In genomic region chr8:26923166-26923565, GRCm38 (mm10) we compare ENCODE assay signal across 21 mouse cellular contexts. TPM values are rescaled to one million over a fixed set of nuclear protein-coding genes. Genes with fewer than 3 reads are reported as not detected.
DNase-seq lines count a peak whose midpoint lies in the region; ATAC-seq and TF ChIP-seq lines count a peak whose summit lies in the region.
"Had no signal": no experiment of that assay in that cellular context is flagged by ENCODE, and none has a peak within 500 bp of the region (broad histone marks: within the 10 kb centered on the region; RNA-seq: fewer than 3 reads in every experiment).

No protein-coding gene starts in this region.

- H3K4me1 ChIP-seq in heart, embryonic 11.5 days (ENCODE audit: control insufficient read depth, insufficient read depth, low read length): 0 out of 2 replicates have a peak, but pooled peaks cover 3% of the 10 kb centered on the region
- H3K4me1 ChIP-seq in heart, embryonic 14.5 days (ENCODE audit: control insufficient read depth in 2 of 2, insufficient read depth in 2 of 2, low read length in 2 of 2): peaks cover 9 to 10% of the 10 kb centered on the region in 2 experiments; a peak in 3 of 4 replicates
- H3K4me1 ChIP-seq in heart, postnatal 0 days (ENCODE audit: control insufficient read depth, insufficient read depth): 0 out of 2 replicates have a peak, but pooled peaks cover 5% of the 10 kb centered on the region
- H3K4me1 ChIP-seq in limb, embryonic 11.5 days (ENCODE audit: control insufficient read depth, insufficient read depth, low read length): no peaks in the 10 kb centered on the region
- H3K4me1 ChIP-seq: embryonic facial prominence, embryonic 15.5 days; forebrain, embryonic 10.5 days; forebrain, embryonic 15.5 days; hindbrain, embryonic 13.5 days had no signal

- no peaks in the 10 kb centered on the region for H3K27me3 ChIP-seq in heart, embryonic 11.5 days (ENCODE audit: control insufficient read depth, insufficient read depth, low read length)
- H3K27me3 ChIP-seq in heart, embryonic 14.5 days (ENCODE audit: control insufficient read depth, insufficient read depth, low read length): no peaks in the 10 kb centered on the region
- no peaks in the 10 kb centered on the region for H3K27me3 ChIP-seq in heart, postnatal 0 days (ENCODE audit: control insufficient read depth, insufficient read depth, low read length)
- 0 out of 2 replicates have a peak, but pooled peaks cover 3% of the 10 kb centered on the region for H3K27me3 ChIP-seq in limb, embryonic 11.5 days (ENCODE audit: control insufficient read depth, insufficient read depth, low read length)
- H3K27me3 ChIP-seq: embryonic facial prominence, embryonic 15.5 days; forebrain, embryonic 15.5 days; hindbrain, embryonic 13.5 days had no signal

- no peak overlapping the region for H3K27ac ChIP-seq in heart, embryonic 11.5 days (ENCODE audit: low read depth, low read length)
- peak overlapping the region; percentile 10 to 53; a peak in 2 of 4 replicates for H3K27ac ChIP-seq in heart, embryonic 14.5 days (replicated peaks in 1 of 2; ENCODE audit: control insufficient read depth in 1 of 2, insufficient read depth in 1 of 2, low read depth in 2 of 2, low read length in 2 of 2)
- H3K27ac ChIP-seq in heart, postnatal 0 days (ENCODE audit: low read depth): no peak overlapping the region
- H3K27ac ChIP-seq in limb, embryonic 11.5 days (replicated peaks; ENCODE audit: low read depth, low read length): no peak overlapping the region
- H3K27ac ChIP-seq in layer of hippocampus, adult 2 months: no peak overlapping the region
- H3K27ac ChIP-seq: embryonic facial prominence, embryonic 15.5 days; forebrain, embryonic 10.5 days; forebrain, embryonic 15.5 days; hindbrain, embryonic 13.5 days; hindbrain, postnatal 0 days had no signal

- no peak overlapping the region for H3K9ac ChIP-seq in heart, embryonic 11.5 days (ENCODE audit: low read depth, low read length)
- no peak overlapping the region for H3K9ac ChIP-seq in heart, embryonic 14.5 days (ENCODE audit: low read length)
- no peak overlapping the region for H3K9ac ChIP-seq in heart, postnatal 0 days (replicated peaks; ENCODE audit: low read depth, low read length)
- no peak overlapping the region for H3K9ac ChIP-seq in limb, embryonic 11.5 days (ENCODE audit: low read length)
- H3K9ac ChIP-seq: embryonic facial prominence, embryonic 15.5 days; forebrain, embryonic 15.5 days; hindbrain, embryonic 13.5 days had no signal

- TF ChIP-seq CTCF in heart, postnatal 0 days (IDR thresholded peaks at IDR 0.05; ENCODE audit: low read depth): no peak
- TF ChIP-seq CTCF in layer of hippocampus, adult 2 months (conservative IDR thresholded peaks at IDR 0.05): no peak

- no peak overlapping the region for H3K4me3 ChIP-seq in heart, embryonic 11.5 days (ENCODE audit: low read depth, low read length)
- H3K4me3 ChIP-seq in heart, embryonic 14.5 days (ENCODE audit: control insufficient read depth in 1 of 2, insufficient read depth in 1 of 2, low read depth in 1 of 2, low read length in 2 of 2): no peak overlapping the region
- no peak overlapping the region for H3K4me3 ChIP-seq in heart, postnatal 0 days (ENCODE audit: low read depth, low read length)
- H3K4me3 ChIP-seq in limb, embryonic 11.5 days (ENCODE audit: low read depth, low read length): no peak overlapping the region
- H3K4me3 ChIP-seq in layer of hippocampus, adult 2 months: no peak overlapping the region
- H3K4me3 ChIP-seq: embryonic facial prominence, embryonic 15.5 days; erythroblast, embryonic 14.5 days; forebrain, embryonic 10.5 days; forebrain, embryonic 15.5 days; hindbrain, embryonic 13.5 days had no signal

- H3K36me3 ChIP-seq in heart, embryonic 11.5 days (ENCODE audit: control insufficient read depth, insufficient read depth, low read length): no peaks in the 10 kb centered on the region
- H3K36me3 ChIP-seq in heart, embryonic 14.5 days (ENCODE audit: control insufficient read depth, insufficient read depth, low read length): no peaks in the 10 kb centered on the region
- no peaks in the 10 kb centered on the region for H3K36me3 ChIP-seq in heart, postnatal 0 days (replicated peaks; ENCODE audit: control insufficient read depth, insufficient read depth, low read length)
- H3K36me3 ChIP-seq in limb, embryonic 11.5 days (ENCODE audit: control insufficient read depth, insufficient read depth, low read length): no peaks in the 10 kb centered on the region
- H3K36me3 ChIP-seq: embryonic facial prominence, embryonic 15.5 days; forebrain, embryonic 10.5 days; forebrain, embryonic 15.5 days; hindbrain, embryonic 13.5 days had no signal

- WGBS in heart, embryonic 11.5 days (ENCODE audit: insufficient replicate concordance): 27% methylated on average over 8 of the region's 8 CpGs
- WGBS in heart, embryonic 14.5 days: 18% methylated on average over 8 of the region's 8 CpGs
- 27% methylated on average over 8 of the region's 8 CpGs for WGBS in heart, postnatal 0 days
- 49% methylated on average over 8 of the region's 8 CpGs for WGBS in limb, embryonic 11.5 days

- peak; percentile 18 to 30 for DNase-seq in heart, adult 18-20 months
- DNase-seq in heart, adult 8-10 months (ENCODE audit: low spot score): no peak
- DNase-seq in heart, postnatal 0 days (ENCODE audit: low spot score): peak; percentile 27
- peak; percentile 58 for DNase-seq in limb, embryonic 11.5 days (ENCODE audit: low spot score)
- no peak for DNase-seq in layer of hippocampus, adult 2 months (ENCODE audit: low spot score in 2 of 2)
- DNase-seq in ovary, postnatal 10 days (ENCODE audit: low spot score): no peak
- DNase-seq: adrenal gland, postnatal 10 days; cerebellum, adult 11 months; cerebellum, adult 8-10 months; cerebellum, postnatal 14 days; embryo, embryonic 11 days; gastrocnemius, postnatal 10 days; kidney, adult 18-20 months had no signal

- no peak overlapping the region for H3K4me2 ChIP-seq in heart, embryonic 11.5 days
- no peak overlapping the region for H3K4me2 ChIP-seq in heart, embryonic 14.5 days (ENCODE audit: low read length)
- no peak overlapping the region for H3K4me2 ChIP-seq in heart, postnatal 0 days (ENCODE audit: low read depth, low read length)
- no peak overlapping the region for H3K4me2 ChIP-seq in limb, embryonic 11.5 days (ENCODE audit: low read depth, severe bottlenecking)
- H3K4me2 ChIP-seq: embryonic facial prominence, embryonic 15.5 days; forebrain, embryonic 15.5 days; hindbrain, embryonic 13.5 days had no signal

- no peaks in the 10 kb centered on the region for H3K9me3 ChIP-seq in heart, embryonic 11.5 days (replicated peaks; ENCODE audit: control insufficient read depth, low read length)
- H3K9me3 ChIP-seq in heart, embryonic 14.5 days (ENCODE audit: control insufficient read depth, low read length): no peaks in the 10 kb centered on the region
- H3K9me3 ChIP-seq in heart, postnatal 0 days (replicated peaks; ENCODE audit: control insufficient read depth, low read length): no peaks in the 10 kb centered on the region
- no peaks in the 10 kb centered on the region; the same call in 1 of the 2 replicates for H3K9me3 ChIP-seq in limb, embryonic 11.5 days (ENCODE audit: control insufficient read depth, low read length)
- H3K9me3 ChIP-seq: embryonic facial prominence, embryonic 15.5 days; forebrain, embryonic 15.5 days; hindbrain, embryonic 13.5 days had no signal

- no peak for ATAC-seq in heart, embryonic 11.5 days (replicated peaks; ENCODE audit: insufficient number of reproducible peaks, low FRiP score, low TSS enrichment)
- ATAC-seq in heart, embryonic 14.5 days (ENCODE audit: insufficient number of reproducible peaks, insufficient read depth, low FRiP score, low read depth): peak; percentile 47; the same call in 1 of the 2 replicates
- ATAC-seq in heart, postnatal 0 days (ENCODE audit: insufficient read depth, low read depth): peak; percentile 53; the same call in 1 of the 2 replicates
- no peak for ATAC-seq in limb, embryonic 11.5 days (ENCODE audit: insufficient number of reproducible peaks, low FRiP score, low TSS enrichment, low read depth)
- ATAC-seq: forebrain, embryonic 15.5 days; hindbrain, postnatal 0 days had no signal

- no peak for TF ChIP-seq EP300 in heart, postnatal 0 days (IDR thresholded peaks at IDR 0.05; ENCODE audit: low read depth)

RNA-seq across cellular contexts. Expression of gene Zfp703, which starts 54.0 kb away (rescaled TPM):
- total RNA-seq in heart, adult 18-20 months (2021): 10 to 100 TPM in 1 of 2 experiments, 1 to 10 TPM in 1; 8.4 to 13.5 TPM
- polyA plus RNA-seq in heart, embryonic 11.5 days (2014; fragmentation: Nextera tagmentation; extraction: Ambion mirVana): 7.7 and 8.5 TPM in 2 replicates
- polyA plus RNA-seq in heart, embryonic 14.5 days (2014; fragmentation: Nextera tagmentation; extraction: Ambion mirVana): 5.9 and 6.8 TPM in 2 replicates
- total RNA-seq in heart, adult 8-10 months (2022): 10 to 100 TPM; 12.2 to 16.5 (median 14.2) TPM
- 3.0 and 5.5 TPM in 2 replicates for total RNA-seq in heart, postnatal 0 days (2014; rRNA removed; ENCODE audit: low replicate concordance)
- 3.0 and 3.1 TPM in 2 replicates for polyA plus RNA-seq in heart, postnatal 0 days (2015; fragmentation: Nextera tagmentation; extraction: Ambion mirVana)
- 23.8 and 26.6 TPM in 2 replicates for polyA plus RNA-seq in limb, embryonic 11.5 days (2014; fragmentation: Nextera tagmentation; extraction: Ambion mirVana)
- total RNA-seq in layer of hippocampus, adult 2 months (2021): 10 to 100 TPM; 19.4 to 21.1 TPM

Comparison
In these comparisons a context has a peak if more than half of its experiments do, and no peak if none do; other contexts are left out.
1. DNase-seq: peak in heart, adult 18-20 months (2 of 2), heart, postnatal 0 days (single experiment) and limb, embryonic 11.5 days (single experiment); none in heart, adult 8-10 months (single experiment), layer of hippocampus, adult 2 months (0 of 2) and ovary, postnatal 10 days (single experiment).
2. ATAC-seq: peak in heart, embryonic 14.5 days (single experiment) and heart, postnatal 0 days (single experiment); none in heart, embryonic 11.5 days (single experiment) and limb, embryonic 11.5 days (single experiment).
3. H3K27ac ChIP-seq: peak in heart, embryonic 14.5 days (2 of 2); none in heart, embryonic 11.5 days (single experiment), heart, postnatal 0 days (single experiment), limb, embryonic 11.5 days (single experiment) and layer of hippocampus, adult 2 months (single experiment).